Mouse (Mus musculus): Measurements from ENCODE around the gene Capn10.
"Not testable (repeated sequence)": the region's sequence is repeated elsewhere in the genome, so short reads cannot be mapped to it uniquely, and the experiment has no call there.

Capn10 gene

DNA sequence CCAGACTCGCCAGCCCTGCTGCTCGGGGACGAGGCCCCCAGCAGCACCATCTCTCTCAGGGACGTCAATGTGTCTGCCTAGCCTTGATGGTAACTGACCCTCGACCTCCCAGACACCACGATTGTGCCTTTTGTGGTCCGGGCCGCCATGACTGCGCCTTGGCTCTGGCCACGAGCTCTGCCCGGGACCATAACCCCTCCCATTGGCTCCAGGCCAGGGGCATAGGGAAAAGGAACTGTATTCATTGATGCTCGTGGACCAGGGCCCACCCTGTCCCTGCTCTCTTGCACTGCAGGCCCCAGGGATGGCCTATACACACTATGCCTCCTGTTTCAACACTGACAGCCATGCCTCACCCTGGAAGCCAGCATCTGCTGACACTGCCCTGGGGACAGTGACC, 14.4 kb upstream of the Capn10 start:
- peak in 1 of 2 experiments; percentile 42 for DNase-seq

DNA sequence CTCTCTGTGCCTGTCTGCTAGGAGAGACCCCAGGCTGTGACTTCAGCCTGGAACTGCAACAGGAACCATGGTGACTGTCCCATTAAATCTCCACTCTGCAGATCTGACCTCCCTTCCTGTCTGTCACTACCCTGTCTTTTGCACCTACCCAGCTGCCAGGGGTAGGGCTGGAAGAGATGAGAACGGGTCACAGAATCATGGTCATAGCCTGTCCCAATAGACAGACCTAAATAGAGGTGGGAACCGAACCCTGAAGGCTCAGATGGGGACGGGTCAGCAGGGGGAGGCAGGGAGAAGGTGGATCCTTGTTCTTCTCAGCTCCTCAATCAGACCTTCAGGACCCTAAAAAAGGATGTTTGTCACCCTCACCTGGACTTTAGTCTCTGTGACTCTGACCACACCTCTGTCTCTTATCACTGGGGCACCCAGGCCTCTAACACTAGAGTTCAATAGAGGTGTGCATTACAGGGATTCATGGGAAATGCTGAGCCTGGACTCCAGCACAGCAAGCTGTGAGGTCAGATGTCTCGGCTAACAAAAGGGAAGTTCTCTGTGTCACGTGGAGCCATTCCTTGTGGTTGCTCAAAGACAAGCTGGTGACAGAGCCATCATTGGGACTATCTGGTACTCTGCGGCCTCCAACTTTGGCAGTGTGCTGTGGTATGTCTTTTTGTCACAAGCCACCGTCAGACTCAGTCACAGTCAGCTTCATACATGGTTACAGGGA, 13.5 kb upstream of the Capn10 start:
- DNase-seq, result no peak

DNA sequence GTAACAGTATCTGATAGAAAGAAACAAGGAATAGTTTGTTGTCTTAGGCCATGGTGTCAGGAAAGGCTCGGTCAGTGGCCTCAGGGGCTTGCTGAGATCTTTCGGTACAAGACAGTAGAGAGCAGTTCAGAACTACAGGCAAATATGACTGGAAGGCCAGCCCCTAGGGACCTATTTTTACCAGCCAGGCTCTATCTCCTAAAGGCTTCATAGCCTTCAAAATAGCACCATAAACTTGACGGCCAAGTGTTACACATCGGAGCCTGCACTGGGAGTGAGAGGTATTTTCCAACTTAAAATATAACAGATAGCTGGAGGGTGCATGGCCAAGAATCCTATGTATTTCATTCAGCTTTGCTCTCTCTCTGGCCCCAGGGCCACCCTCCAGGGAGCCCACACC, 12.7 kb upstream of the Capn10 start:
- no peak for DNase-seq

DNA sequence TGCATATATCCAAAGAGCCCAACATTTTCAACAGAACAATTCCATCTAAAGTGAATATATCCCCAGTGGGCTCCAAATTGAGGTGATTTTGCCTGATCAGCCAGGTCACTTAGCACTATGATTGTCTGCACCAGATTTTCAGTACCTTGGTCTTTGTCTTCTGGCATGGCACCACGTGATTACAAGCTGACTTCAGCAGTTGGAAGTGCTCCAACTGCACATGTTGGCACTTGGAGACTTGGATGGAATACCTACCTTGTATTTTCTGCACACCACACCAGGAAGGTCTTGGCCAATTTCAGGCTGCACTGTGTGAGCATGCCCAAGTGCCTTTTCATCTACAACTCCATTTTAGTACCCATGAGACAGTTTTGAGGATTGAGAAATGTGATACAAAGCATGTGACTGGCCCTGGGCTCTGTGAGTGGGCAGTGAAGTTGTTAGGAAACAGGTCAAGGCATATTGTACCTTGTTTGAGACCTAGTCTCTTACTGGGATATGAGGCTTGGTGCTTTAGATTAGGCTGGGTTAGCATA, 3.9 kb upstream of the Capn10 start:
- no peak for DNase-seq

DNA sequence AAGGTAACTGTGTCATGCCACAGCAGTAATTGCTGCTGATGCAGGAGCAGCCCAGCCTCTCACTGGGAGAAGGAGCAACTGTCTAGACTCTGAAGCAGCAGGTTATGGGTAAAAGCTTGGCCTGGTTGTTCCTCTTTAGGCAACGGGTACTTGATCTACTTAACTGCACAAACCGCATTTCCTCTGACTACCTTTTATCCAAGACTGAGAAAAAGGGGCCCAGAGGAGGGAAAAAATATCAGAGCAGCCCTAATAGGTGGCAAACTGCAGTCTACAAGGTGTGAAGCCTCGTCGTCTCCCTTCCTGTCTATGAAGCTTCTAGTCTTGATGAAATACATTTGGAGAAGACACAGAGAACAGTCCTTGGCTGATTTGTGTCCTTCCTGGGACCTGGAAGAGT, 565 bp upstream of the Capn10 start:
- no peak for DNase-seq

DNA sequence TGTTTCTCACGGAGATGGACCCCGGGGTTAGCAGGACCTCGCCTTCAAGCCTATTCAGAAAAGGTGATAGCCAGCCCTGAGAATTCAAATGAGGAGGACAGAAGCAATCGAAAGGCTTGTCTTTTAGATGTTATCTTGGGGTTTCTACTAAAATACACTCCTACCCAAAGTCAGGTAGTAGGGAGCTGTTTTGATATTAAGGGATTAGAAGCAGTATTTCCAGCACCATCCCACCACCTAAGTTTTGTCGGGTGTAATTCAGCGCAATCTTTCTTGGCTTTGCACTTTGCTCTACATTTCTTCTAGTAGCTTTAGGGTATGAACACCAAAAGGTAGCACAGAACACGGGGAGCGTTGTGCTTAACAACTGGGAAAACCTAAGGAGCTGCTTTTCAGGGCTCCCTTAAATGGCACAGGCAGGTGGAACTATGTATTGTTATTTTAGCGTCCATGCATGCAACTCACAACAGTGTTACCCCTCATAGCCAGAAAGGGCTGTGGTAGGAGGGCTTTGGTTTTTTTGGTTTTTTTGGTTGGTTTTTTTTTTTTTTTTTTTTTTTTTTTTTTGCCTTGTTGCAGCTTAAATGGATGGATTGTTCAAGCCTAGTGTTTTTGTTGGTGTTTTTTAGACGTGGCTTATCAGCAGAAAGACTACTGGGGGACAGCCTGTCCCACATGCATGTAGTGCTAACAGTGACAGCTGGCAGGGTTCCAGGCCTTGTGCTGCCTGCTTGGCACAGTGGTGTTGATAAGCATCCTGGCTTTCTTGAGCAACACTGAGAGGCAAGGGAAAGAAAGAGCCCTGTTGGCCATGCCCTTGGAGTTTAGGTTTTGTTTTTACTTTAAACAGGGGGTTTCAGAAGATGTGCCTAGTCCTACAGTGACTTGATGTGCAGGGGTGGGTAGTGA, 1.1 kb downstream of the Capn10 start:
- DNase-seq, result peak; percentile 69 to 82

DNA sequence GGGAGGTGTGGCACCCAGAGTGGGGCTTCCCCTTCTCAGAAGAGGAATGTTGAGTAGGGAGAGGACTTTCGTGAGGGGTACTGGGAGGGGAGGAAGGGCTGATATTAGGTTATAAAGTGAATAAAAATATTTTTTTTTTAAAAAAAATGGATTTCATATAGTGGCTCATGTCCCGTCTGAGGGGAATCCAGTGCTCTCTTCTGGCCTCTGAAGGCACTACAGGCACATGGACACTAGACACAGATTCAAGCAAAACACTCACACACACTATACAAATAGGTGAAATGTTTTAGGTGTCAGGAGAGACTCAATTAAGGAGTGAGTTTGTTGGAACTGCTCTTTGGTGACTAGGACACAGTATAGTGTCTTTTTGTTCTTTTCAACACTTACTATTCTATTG, 1.8 kb downstream of the Capn10 start:
- DNase-seq, result no peak

DNA sequence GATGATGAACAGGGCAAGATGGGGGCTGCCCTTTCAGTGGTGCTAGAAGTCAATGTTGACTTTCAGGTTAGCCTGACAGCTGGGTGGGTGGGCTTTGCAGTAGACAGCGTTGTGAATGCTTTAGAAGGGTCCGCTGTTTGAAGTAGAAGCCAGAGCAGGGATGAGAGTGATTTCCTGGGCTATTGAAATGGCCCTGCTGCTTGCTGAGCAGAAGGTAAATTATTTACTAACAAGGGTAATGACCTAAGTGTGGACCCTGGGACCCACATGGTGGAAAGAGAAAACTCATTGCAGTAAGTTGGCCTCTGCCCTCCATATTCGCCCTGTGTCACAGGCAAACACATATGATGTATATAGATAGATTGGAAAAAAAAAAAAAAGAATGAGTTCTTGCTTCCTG, 2.3 kb downstream of the Capn10 start:
- DNase-seq, result no peak

DNA sequence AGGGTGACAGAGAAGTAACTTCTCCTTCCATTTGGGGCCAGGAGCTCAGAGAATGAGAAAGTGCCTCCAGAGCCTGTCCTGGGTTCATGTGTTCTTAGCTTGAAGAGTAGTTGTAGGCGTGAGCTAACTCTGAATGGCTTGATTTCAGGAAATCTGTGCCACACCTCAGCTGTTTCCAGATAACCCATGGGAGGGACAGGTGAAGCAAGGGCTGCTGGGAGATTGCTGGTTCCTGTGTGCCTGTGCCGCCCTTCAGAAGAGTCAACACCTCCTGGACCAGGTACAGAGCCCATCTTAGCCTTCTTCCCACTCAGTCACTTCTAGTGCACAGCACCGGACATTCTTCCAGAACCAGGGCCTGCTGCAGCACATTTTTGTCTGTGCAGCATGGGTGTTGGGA, 3.6 kb downstream of the Capn10 start:
- no peak for DNase-seq

DNA sequence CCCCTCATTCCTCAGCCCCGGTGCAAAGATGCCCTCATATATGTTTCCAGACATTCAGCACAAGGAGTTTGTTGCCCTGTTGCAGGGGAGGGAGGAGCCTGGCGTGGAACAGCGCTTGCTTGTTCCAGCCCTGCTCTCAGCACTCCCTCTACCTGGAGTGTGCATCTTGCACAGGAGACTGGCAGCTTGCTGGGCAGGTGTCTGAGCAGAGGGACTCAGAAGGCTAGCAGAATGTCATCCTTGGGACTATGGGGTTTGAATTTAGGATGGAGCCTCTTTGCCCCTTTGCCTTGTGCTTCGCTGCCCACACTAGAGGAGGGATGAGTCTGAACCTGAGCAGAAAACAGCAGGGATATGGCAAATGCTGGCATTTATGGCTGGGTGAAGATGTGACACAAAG, 5.6 kb downstream of the Capn10 start:
- DNase-seq, result no peak

DNA sequence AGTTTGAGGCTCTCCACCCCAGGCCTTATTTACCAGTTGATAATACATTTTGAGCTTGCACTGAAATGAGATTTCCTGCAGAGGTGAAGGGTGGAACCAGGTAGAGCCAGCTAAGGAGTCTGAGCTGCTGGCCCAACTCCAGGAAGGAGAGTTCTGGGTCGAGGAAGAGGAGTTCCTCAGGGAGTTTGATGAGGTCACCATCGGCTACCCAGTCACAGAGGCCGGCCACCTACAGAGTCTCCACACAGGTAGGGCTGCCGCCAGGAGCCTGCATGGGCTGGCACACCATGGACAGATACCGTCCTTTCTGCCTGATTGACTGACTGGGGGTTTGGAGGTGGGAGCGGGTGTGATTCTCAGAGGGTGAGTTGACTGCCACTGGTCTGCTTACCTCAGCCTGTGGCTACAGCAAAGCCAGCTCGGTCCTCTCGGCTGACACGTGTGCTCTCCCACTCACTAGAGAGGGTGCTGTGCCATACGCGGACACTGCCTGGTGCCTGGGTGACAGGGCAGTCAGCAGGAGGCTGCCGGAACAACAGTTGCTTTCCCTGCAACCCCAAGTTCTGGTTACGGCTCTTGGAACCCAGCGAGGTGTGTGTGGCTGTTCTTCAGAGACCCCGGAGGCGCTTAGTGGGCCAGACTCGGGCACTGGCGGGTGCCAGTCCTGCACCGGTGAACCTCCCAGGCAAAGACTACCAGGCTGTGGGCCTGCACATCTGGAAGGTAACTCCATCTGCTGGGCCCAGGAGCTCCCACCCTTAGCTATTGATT, 9.2 kb downstream of the Capn10 start:
- no peak for DNase-seq

DNA sequence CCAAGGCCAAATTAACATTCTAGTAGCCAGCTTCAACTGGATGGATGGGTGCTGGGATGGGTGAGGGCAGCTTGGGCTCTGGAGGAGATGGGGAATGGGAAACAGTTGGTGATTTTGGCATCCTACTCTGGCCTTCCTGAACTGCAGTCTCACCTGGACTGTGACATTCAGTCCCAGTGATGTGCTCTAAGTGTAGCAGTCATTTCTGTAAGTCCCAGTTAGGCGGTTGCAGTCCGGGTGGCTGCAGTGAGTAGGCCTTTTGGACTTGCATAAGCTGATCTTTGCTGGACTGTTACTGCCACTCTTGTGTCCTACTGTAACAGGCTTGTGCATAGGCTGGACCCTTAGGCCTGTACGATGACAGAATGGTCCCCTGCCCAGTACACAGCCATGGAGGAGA, 13.8 kb downstream of the Capn10 start:
- no peak for DNase-seq

DNA sequence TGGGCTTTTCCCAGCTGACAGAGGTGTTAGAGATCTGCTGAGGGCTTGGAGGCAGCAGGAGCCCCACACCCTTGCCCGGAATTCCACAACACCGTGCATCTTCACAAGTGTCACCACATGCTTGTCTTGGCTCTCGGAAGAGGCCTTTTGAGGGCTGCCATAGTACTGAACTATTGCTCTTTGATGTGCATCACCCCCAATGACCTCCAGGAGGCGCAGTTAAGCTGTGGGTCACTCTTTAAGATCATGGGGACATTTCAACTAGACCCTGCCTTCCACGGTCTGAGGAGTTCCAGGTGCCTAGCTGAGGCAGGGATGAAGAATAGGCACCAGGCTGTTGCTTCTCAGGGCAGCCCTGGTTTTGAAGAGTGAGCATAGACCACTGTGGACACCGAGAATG, 15.2 kb downstream of the Capn10 start:
- peak; percentile 33 to 56 for DNase-seq

DNA sequence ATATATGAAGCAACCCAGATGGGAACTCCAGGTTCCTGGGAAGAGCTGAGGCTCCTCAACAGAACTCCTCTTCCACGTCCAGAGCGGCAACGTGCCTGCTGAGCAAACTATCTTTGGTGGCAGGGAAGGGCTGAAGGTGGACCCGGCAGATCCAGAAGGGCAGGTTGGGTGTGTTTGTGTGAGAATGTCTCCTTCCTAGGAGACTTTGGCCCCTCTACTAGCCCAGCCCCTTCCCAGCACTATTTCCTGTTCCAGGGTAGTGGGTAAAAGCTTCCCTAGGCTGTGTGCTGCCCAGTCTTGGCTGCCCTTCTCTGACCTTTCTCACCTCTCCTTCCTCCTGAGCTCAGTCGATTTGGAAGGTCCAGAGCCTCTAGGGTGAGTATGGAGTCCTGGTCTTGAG, 16.4 kb downstream of the Capn10 start, which contains the start of gene Gpr35:
TSS of gene Gpr35 (plus strand) at position 259 of the 400 bp plus-strand sequence.
- no peak for DNase-seq

DNA sequence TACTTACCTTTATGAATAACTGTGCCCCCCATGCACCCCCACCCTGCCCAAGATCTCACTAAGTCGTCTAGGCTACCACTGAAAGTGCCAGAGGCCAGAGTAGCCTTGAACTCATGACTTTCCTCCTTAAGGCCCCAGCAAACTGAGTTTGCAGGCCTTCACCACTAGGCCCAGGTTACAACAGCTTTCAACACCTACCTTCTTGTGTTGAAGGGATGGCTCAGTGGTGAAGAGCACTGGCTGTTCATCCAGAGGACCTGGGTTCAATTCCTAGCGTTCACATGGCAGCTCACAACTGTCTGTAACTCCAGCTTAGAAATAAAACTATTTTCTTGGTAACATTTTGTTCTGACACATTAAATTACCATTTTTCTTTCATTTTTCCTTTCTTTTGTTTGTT, 19.5 kb downstream of the Capn10 start:
- DNase-seq, result no peak

DNA sequence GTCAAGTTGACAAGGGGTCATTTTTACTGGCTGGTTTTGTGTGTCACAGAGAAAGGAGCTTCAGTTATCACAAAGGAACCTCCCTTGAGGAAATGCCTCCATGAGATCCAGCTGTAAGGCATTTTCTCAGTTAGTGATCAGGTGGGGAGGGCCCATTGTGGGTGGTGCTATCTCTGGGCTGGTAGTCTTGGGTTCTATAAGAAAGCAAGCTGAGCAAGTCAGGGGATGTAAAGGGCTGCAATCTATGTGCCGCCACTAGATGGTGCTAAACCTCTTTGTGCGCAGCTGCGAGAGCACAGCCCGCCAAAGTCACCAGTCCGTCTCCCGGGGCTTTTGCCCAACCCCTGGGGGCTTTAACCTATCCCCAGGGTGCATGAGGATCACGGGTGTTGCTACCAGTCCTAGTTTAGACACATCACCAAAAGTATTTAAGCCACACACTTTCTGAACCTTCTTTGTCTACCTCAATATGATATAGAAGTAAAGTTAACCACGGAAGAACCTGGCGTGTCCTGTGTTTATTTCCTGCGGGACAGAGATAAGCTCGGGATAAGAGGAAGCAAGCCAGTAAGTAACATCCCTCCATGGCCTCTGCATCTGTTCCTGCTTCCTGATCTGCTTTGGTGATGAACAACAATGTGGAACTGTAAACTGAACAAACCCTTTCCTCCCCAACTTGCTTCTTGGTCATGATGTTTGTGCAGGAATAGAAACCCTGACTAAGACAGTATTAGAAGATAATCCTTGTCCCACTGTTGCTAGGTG, 22.6 kb downstream of the Capn10 start:
- DNase-seq, result peak; percentile 80 to 83

DNA sequence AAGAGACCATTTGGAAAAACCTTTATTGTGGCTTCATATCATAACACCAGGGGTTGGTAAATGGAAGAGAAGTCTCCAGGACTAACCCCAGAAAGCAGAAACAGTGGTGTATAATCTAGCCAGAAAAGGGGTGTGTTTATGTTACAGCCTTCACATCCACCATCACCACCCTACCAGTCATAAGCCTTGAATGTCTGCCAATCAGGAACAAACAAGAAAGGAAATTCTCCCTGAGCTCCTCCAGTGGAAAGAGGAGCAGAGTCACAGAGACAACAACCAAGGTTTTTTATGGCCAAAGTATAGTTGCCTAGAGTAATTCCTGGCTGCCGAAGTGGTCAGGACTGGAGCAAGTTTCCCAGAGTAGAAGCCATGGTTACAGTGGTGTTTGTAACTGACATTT, 24.8 kb downstream of the Capn10 start:
- DNase-seq, result no peak

DNA sequence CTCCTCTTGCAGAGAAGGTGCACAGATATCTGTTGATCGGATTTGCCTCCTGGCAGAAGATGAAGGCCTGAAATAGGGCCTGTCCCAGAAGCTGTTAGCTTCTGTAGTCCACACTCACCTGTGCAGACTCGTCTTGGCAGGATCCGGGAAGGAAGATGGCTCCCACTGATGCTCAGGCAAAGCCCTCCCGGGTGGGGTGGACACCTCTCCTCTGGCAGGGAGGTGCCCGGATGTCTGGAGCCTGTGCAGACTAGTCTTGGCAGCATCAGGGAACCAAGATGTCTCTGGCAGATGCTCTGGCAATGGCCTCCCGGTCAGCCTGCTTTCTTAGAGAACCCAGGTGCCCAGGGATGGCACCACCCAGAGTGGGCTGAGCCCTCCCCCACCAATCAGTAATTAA, 36.6 kb downstream of the Capn10 start:
- DNase-seq, result not testable (repeated sequence)

DNA sequence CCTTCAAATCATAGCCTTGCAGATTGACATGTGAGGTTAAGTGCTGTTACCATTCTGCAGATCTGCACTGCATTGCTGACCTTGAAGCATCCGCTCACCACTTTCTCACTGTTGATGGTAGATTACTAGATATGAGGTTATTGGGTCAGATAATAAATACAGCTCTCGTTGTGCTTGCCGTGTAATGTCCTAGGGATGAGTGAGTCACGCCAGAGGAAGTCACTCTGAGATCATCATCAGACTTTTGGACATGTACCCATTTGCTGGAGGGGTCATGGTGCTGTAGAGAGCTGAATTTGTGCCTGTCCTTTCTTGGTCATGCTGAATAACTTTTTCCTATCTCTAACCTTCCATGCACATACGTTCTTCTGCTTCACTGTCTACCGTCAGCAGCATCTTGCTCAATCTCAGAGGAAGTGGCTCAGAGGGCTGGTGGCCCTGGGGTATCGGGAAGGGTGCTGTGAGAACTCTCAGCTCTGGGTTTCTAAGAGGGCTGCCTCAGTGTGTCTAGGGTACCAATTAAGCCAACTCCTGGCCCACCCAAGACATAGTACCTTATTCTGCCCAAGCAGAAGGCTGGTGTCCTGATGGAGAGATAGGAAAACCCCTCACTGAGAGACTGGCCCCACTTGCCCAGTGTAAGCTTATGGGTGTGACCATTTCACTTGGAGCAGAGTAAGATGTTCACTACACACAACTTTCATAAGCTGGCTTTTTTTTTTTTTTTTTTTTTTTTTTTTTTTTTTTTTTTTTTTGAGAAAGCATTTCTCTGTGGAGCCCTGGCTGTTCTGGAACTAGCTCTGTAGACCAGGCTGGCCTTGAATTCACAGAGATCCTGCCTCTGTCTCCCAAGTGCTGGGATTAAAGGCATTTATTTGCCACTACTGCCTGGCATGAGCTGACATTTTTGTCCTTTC, 38.0 kb downstream of the Capn10 start:
- no peak for DNase-seq

DNA sequence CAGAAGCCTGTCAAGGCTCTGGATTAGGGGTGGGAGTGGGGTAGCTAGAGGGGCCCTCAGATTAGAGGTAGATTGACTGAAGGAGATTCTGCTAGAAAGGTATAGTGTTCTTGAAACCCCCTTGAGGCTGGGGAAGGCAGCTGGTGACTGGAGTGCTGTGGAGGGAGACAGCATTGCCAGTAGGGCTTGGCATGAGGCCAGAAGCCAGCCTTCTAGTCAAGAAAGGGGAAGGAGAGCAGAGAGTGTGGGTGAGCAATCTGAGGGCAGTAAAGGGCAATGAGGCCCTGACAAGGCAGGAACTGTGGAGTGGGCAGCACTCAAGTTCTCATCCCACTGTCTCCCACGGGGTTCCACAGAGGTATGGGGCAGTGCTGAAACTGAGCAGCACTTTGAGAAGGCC, 38.7 kb downstream of the Capn10 start:
- DNase-seq, result peak; percentile 34 to 69

DNA sequence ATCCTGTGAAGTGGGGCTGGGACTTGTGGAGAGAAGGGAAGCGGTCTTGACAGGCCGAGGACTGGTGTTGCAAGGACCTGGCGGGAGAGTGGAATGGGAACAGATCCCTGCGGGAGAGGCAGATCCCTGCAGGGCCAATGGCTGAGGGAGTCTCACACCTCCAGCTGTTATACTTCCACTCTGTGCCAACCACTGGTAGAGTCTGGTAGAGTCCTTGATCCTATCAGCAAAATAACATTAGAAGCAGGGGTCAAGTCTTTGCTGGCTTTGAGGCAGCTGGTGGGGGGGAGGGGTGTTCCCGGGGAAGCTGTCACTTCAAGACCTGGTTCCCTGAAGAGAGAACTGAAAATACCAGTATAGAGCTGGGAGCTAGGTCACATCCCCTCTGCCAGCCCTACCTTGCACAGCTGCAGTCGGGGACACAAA, 42.0 kb downstream of the Capn10 start:
- peak in 1 of 2 experiments; percentile 28 for DNase-seq
